ENCODE assay signal across 17 mouse cellular contexts in the genomic region with DNA sequence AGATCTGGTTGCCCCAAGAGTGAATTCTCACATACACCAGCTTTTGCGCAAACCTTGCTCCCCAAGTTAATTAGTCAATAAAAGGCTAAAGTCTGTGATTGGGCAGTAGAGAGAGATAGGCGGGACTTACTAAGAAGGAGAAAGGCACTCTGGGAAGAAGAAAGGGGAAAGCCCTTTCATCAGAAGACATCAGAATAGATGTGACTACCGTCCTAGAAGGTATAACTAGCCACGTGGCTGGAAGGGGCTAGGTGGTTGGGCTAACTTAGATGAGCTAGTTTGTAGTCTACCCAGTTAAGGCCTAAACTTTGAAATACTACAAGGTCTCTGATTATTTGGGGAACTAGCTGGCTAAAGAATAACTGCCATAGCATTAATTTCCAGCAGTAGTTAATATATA. TPM values are rescaled to one million over a fixed set of nuclear protein-coding genes. Genes with fewer than 3 reads are reported as not detected.
"Had no signal": no experiment of that assay in that cellular context is flagged by ENCODE, and none has a peak within 500 bp of the region (broad histone marks: within the 10 kb centered on the region; RNA-seq: fewer than 3 reads in every experiment).

No protein-coding gene starts in this region.

- DNase-seq: retina, postnatal 1 day; right cerebral cortex, adult 18-20 months; right cerebral cortex, postnatal 14 days; right cerebral cortex, postnatal 25 days; right cerebral cortex, postnatal 4 days; spleen, adult 18-20 months; thymus, adult 18-20 months; thymus, adult 2 months; thymus, postnatal 14 days; thymus, postnatal 25 days; thymus, postnatal 36 days; thymus, postnatal 4 days had no signal

- H3K4me1 ChIP-seq: neural tube, embryonic 13.5 days; neural tube, embryonic 15.5 days; stomach, embryonic 15.5 days had no signal

- H3K4me3 ChIP-seq: neural tube, embryonic 13.5 days; neural tube, embryonic 15.5 days; stomach, embryonic 15.5 days had no signal

- H3K9me3 ChIP-seq: neural tube, embryonic 13.5 days; neural tube, embryonic 15.5 days; stomach, embryonic 15.5 days had no signal

- H3K36me3 ChIP-seq: neural tube, embryonic 13.5 days; neural tube, embryonic 15.5 days; stomach, embryonic 15.5 days had no signal

- H3K27me3 ChIP-seq: neural tube, embryonic 13.5 days; neural tube, embryonic 15.5 days; stomach, embryonic 15.5 days had no signal

- H3K27ac ChIP-seq: neural tube, embryonic 13.5 days; neural tube, embryonic 15.5 days; stomach, embryonic 15.5 days; stomach, postnatal 0 days had no signal

- H3K9ac ChIP-seq: neural tube, embryonic 13.5 days; neural tube, embryonic 15.5 days; stomach, embryonic 15.5 days had no signal

- H3K4me2 ChIP-seq: neural tube, embryonic 13.5 days; neural tube, embryonic 15.5 days; stomach, embryonic 15.5 days had no signal

RNA-seq across cellular contexts. Expression of gene Efr3b, which starts 21.0 kb away (rescaled TPM):
- total RNA-seq: neutrophil, adult 5-6 weeks had no signal
